Mouse (Mus musculus) CH12.LX (cell line): Measurements from ENCODE around the gene Dus3l.

Source experiments
- CTCF ChIP-seq, 2 experiments: IDR thresholded peaks in 1 of 2; conservative IDR thresholded peaks in 1 of 2; 2 replicates each; pipeline ENCODE4 v1.5.1; 2011 to 2012; ENCODE audit warnings: low read depth in 2 of 2, low read length in 2 of 2, improper control_type of control experiment in 1 of 2, inconsistent platforms in 1 of 2, mild to moderate bottlenecking in 1 of 2, moderate library complexity in 1 of 2
- E2F4 ChIP-seq: IDR thresholded peaks from 2 replicates; pipeline ENCODE4 v1.6.1; 2011; ENCODE audit warnings: low read depth, low read length, improper control_type of control experiment; ENCODE audit not compliant: insufficient replicate concordance
- EP300 ChIP-seq: IDR thresholded peaks from 2 replicates; pipeline ENCODE4 v1.6.1; 2011; ENCODE audit warnings: low read length, improper control_type of control experiment
- JUN ChIP-seq: IDR thresholded peaks from 2 replicates; pipeline ENCODE4 v1.6.1; 2011; ENCODE audit warnings: low read depth, mild to moderate bottlenecking, low read length, improper control_type of control experiment, moderate library complexity; ENCODE audit not compliant: insufficient read depth
- KAT2A ChIP-seq: IDR thresholded peaks from 2 replicates; pipeline ENCODE4 v1.6.1; 2012; ENCODE audit warnings: low read length, improper control_type of control experiment, inconsistent platforms; ENCODE audit not compliant: insufficient replicate concordance
- MAZ ChIP-seq: IDR thresholded peaks from 2 replicates; pipeline ENCODE4 v1.6.1; 2012; ENCODE audit warnings: low read depth, mild to moderate bottlenecking, inconsistent platforms, low read length, improper control_type of control experiment, moderate library complexity
- MXI1 ChIP-seq: IDR thresholded peaks from 2 replicates; pipeline ENCODE4 v1.6.1; 2011; ENCODE audit warnings: mild to moderate bottlenecking, low read depth, low read length, improper control_type of control experiment
- POLR2A ChIP-seq: IDR thresholded peaks from 2 replicates; pipeline ENCODE4 v1.6.1; 2011; ENCODE audit warnings: low read depth, mild to moderate bottlenecking, improper control_type of control experiment, low read length
- RAD21 ChIP-seq: IDR thresholded peaks from 2 replicates; pipeline ENCODE4 v1.6.1; 2011; ENCODE audit warnings: low read depth, mild to moderate bottlenecking, low read length, improper control_type of control experiment, moderate library complexity
- SIN3A ChIP-seq: IDR thresholded peaks from 2 replicates; pipeline ENCODE4 v1.6.1; 2012; ENCODE audit warnings: low read length, improper control_type of control experiment, inconsistent platforms

- TF ChIP-seq JUN (no peak), RAD21 (peak; percentile 13; the same call in 1 of the 2 replicates), CTCF (conservative IDR thresholded peaks at IDR 0.05 in 1 of 2, IDR thresholded peaks at IDR 0.05 in 1 of 2; ENCODE audit: low read depth in 2 of 2, low read length in 2 of 2) (peak in 1 of 2 experiments; percentile 59; a peak in 3 of 4 replicates), SIN3A (no peak), POLR2A (no peak), KAT2A (no peak), EP300 (no peak), E2F4 (no peak), MXI1 (no peak), MAZ (no peak)
Observed at GRCm38 (mm10) chr17:56736534-56736933, 28.0 kb upstream of the Dus3l start.
